In the genomic region with DNA sequence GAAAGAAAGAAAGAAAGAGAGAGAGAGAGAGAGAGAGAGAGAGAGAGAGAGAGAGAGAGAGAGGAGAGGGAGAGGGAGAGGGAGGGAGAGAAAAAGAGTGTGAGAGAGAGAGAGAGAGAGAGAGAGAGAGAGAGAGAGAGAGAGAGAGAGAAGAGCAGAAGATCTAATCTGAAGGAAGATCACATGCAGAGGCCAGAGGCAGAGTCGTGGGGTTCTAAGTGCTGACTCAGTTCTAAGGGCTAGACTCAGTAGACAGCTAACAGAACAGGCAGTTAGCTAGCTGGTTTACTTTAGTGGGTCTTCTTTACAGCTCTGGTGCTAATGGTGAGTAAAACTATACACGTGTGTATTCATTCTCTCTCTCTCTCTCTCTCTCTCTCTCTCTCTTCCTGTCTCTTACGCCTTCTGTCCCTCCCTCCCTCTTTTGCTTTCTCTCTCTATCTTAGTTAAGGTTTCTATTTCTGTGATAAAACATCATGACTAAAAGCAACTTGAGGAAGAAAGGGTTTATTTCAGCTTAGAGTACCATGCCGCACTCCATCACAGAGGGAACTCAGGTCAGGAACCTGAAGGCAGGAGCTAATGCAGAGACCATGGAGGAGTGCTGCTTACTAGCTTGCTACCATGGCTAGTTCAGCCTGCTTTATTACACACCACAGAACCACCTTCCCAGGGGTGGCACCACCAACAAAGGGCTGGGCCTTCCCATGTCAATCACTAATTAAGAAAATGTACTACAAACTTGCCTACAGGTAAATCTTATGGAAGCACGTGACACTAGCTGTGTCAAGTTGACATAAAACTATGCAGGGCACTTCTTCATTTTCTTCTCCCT, we compare ENCODE assay signal across 30 mouse cellular contexts.
DNase-seq lines count a peak whose midpoint lies in the region; ATAC-seq and TF ChIP-seq lines count a peak whose summit lies in the region.
"Had no signal": no experiment of that assay in that cellular context is flagged by ENCODE, and none has a peak within 500 bp of the region (broad histone marks: within the 10 kb centered on the region; RNA-seq: fewer than 3 reads in every experiment).

No protein-coding gene starts in this region.

- TF ChIP-seq RAD21 in MEL (IDR thresholded peaks at IDR 0.05; ENCODE audit: low read depth, low read length): no peak

- TF ChIP-seq CTCF in liver, postnatal 0 days (IDR thresholded peaks at IDR 0.05; ENCODE audit: low read depth): no peak
- TF ChIP-seq CTCF in MEL (IDR thresholded peaks at IDR 0.05 in 2 of 3, conservative IDR thresholded peaks at IDR 0.05 in 1 of 3; ENCODE audit: control insufficient read depth in 1 of 3, insufficient read depth in 1 of 3, low read depth in 2 of 3, low read length in 3 of 3, poor library complexity in 1 of 3, severe bottlenecking in 1 of 3): no peak
- TF ChIP-seq CTCF in forebrain, postnatal 0 days (IDR thresholded peaks at IDR 0.05; ENCODE audit: low read depth): no peak

- H3K36me3 ChIP-seq in liver, postnatal 0 days (replicated peaks; ENCODE audit: insufficient read depth, low read length): no peaks in the 10 kb centered on the region
- H3K36me3 ChIP-seq in MEL (ENCODE audit: control insufficient read depth in 1 of 2, insufficient read depth in 2 of 2, low read length in 2 of 2): peaks cover 0 to 19% of the 10 kb centered on the region in 2 experiments; a peak in 2 of 4 replicates
- H3K36me3 ChIP-seq in liver, embryonic 11.5 days (ENCODE audit: control insufficient read depth, insufficient read depth, low read length): no peaks in the 10 kb centered on the region
- H3K36me3 ChIP-seq in forebrain, postnatal 0 days (ENCODE audit: insufficient read depth): no peaks in the 10 kb centered on the region
- H3K36me3 ChIP-seq: embryonic facial prominence, embryonic 13.5 days; forebrain, embryonic 12.5 days; heart, embryonic 13.5 days; hindbrain, embryonic 15.5 days; intestine, embryonic 15.5 days; liver, embryonic 15.5 days; lung, embryonic 15.5 days; midbrain, embryonic 13.5 days had no signal

- H3K4me3 ChIP-seq in liver, postnatal 0 days (ENCODE audit: low read depth, low read length): no peak overlapping the region
- peak overlapping the region in 1 of 2 experiments; percentile 23; a peak in 1 of 4 replicates for H3K4me3 ChIP-seq in MEL (ENCODE audit: control insufficient read depth in 1 of 2, insufficient read depth in 1 of 2, low read depth in 2 of 2, low read length in 2 of 2)
- H3K4me3 ChIP-seq in liver, embryonic 11.5 days (ENCODE audit: low read depth, low read length): no peak overlapping the region
- H3K4me3 ChIP-seq in forebrain, postnatal 0 days (ENCODE audit: low read depth, low read length): no peak overlapping the region
- H3K4me3 ChIP-seq: embryonic facial prominence, embryonic 13.5 days; forebrain, embryonic 12.5 days; heart, embryonic 13.5 days; hindbrain, embryonic 15.5 days; intestine, embryonic 15.5 days; liver, embryonic 15.5 days; lung, embryonic 15.5 days; midbrain, embryonic 13.5 days had no signal

- no peak overlapping the region for H3K9ac ChIP-seq in liver, postnatal 0 days (replicated peaks)
- no peak overlapping the region for H3K9ac ChIP-seq in MEL (ENCODE audit: control insufficient read depth, low read depth, low read length, poor library complexity, severe bottlenecking)
- no peak overlapping the region for H3K9ac ChIP-seq in liver, embryonic 11.5 days (ENCODE audit: low read depth, low read length)
- no peak overlapping the region for H3K9ac ChIP-seq in forebrain, postnatal 0 days
- H3K9ac ChIP-seq: embryonic facial prominence, embryonic 13.5 days; forebrain, embryonic 12.5 days; heart, embryonic 13.5 days; hindbrain, embryonic 15.5 days; intestine, embryonic 15.5 days; liver, embryonic 15.5 days; lung, embryonic 15.5 days; midbrain, embryonic 13.5 days had no signal

- no peak overlapping the region for H3K4me2 ChIP-seq in liver, postnatal 0 days (ENCODE audit: low read depth, low read length)
- H3K4me2 ChIP-seq in liver, embryonic 11.5 days: no peak overlapping the region
- no peak overlapping the region for H3K4me2 ChIP-seq in forebrain, postnatal 0 days (ENCODE audit: low read depth)
- H3K4me2 ChIP-seq: embryonic facial prominence, embryonic 13.5 days; forebrain, embryonic 12.5 days; heart, embryonic 13.5 days; hindbrain, embryonic 15.5 days; intestine, embryonic 15.5 days; liver, embryonic 15.5 days; lung, embryonic 15.5 days; midbrain, embryonic 13.5 days had no signal

- 62% methylated on average over 5 of the region's 5 CpGs for WGBS in liver, postnatal 0 days (ENCODE audit: insufficient replicate concordance)
- WGBS in liver, embryonic 11.5 days: 67% methylated on average over 5 of the region's 5 CpGs
- WGBS in forebrain, postnatal 0 days: 78% methylated on average over 5 of the region's 5 CpGs

- H3K27ac ChIP-seq in liver, postnatal 0 days (ENCODE audit: low read depth): no peak overlapping the region
- no peak overlapping the region for H3K27ac ChIP-seq in MEL (ENCODE audit: control insufficient read depth, low read depth, low read length)
- no peak overlapping the region for H3K27ac ChIP-seq in liver, embryonic 11.5 days (ENCODE audit: low read depth, low read length)
- no peak overlapping the region for H3K27ac ChIP-seq in forebrain, postnatal 0 days (ENCODE audit: low read depth, low read length)
- H3K27ac ChIP-seq: embryonic facial prominence, embryonic 13.5 days; forebrain, embryonic 12.5 days; heart, embryonic 13.5 days; hindbrain, embryonic 15.5 days; intestine, embryonic 15.5 days; kidney, postnatal 0 days; liver, embryonic 15.5 days; lung, embryonic 15.5 days; midbrain, embryonic 13.5 days had no signal

- no peak for TF ChIP-seq EP300 in liver, postnatal 0 days (IDR thresholded peaks at IDR 0.05; ENCODE audit: low read depth)
- no peak for TF ChIP-seq EP300 in MEL (IDR thresholded peaks at IDR 0.05; ENCODE audit: low read depth in 1 of 2, low read length in 2 of 2)

- peaks cover 32% of the 10 kb centered on the region for H3K4me1 ChIP-seq in liver, postnatal 0 days (ENCODE audit: insufficient read depth)
- peaks cover 12 to 30% of the 10 kb centered on the region in 2 experiments for H3K4me1 ChIP-seq in MEL (ENCODE audit: control insufficient read depth in 1 of 2, insufficient read depth in 2 of 2, low read length in 2 of 2)
- peaks cover 33% of the 10 kb centered on the region for H3K4me1 ChIP-seq in liver, embryonic 11.5 days (replicated peaks; ENCODE audit: control insufficient read depth, insufficient read depth, low read length)
- H3K4me1 ChIP-seq in forebrain, postnatal 0 days (ENCODE audit: insufficient read depth): no peaks in the 10 kb centered on the region; the same call in 1 of the 2 replicates
- H3K4me1 ChIP-seq: hindbrain, embryonic 15.5 days had no signal

- DNase-seq in liver: peak; percentile 20
- no peak for DNase-seq in liver, postnatal 0 days
- peak; percentile 37 for DNase-seq in MEL (ENCODE audit: low read depth, low spot score)
- DNase-seq in liver, embryonic 11.5 days (ENCODE audit: low spot score): no peak
- no peak for DNase-seq in forebrain, postnatal 0 days
- DNase-seq in urinary bladder, adult 2 months (ENCODE audit: low spot score): no peak
- no peak for DNase-seq in gastrocnemius, postnatal 25 days
- DNase-seq: adrenal gland, postnatal 25 days; cerebellum, adult 18-20 months; cerebellum, postnatal 10 days; gastrocnemius, postnatal 10 days; heart, postnatal 10 days; kidney, adult 2 months; layer of hippocampus, postnatal 36 days; left cerebral cortex, postnatal 4 days; right cerebral cortex, adult 18-20 months; spleen, adult 18-20 months; thymus, adult 18-20 months; thymus, postnatal 25 days had no signal

- no peaks in the 10 kb centered on the region for H3K79me2 ChIP-seq in MEL (ENCODE audit: control insufficient read depth, insufficient read depth, low read length, poor library complexity)

- TF ChIP-seq POLR2A in MEL (IDR thresholded peaks at IDR 0.05; ENCODE audit: control insufficient read depth in 1 of 2, insufficient read depth in 1 of 2, low read depth in 1 of 2, low read length in 2 of 2, poor library complexity in 1 of 2): no peak

- no peak for ATAC-seq in liver, postnatal 0 days
- ATAC-seq in liver, embryonic 11.5 days (replicated peaks; ENCODE audit: low FRiP score): 0 out of 2 replicates have a peak, but pooled peaks have one; percentile 37
- no peak for ATAC-seq in forebrain, postnatal 0 days
- ATAC-seq: intestine, embryonic 15.5 days; midbrain, embryonic 13.5 days; Patski had no signal

- no peaks in the 10 kb centered on the region for H3K9me3 ChIP-seq in liver, postnatal 0 days (ENCODE audit: low read length)
- no peaks in the 10 kb centered on the region for H3K9me3 ChIP-seq in MEL (replicated peaks; ENCODE audit: insufficient read depth, low read length)
- no peaks in the 10 kb centered on the region for H3K9me3 ChIP-seq in liver, embryonic 11.5 days (ENCODE audit: control insufficient read depth, low read length)
- no peaks in the 10 kb centered on the region for H3K9me3 ChIP-seq in forebrain, postnatal 0 days (ENCODE audit: low read length)
- H3K9me3 ChIP-seq: embryonic facial prominence, embryonic 13.5 days; forebrain, embryonic 12.5 days; heart, embryonic 13.5 days; hindbrain, embryonic 15.5 days; intestine, embryonic 15.5 days; liver, embryonic 15.5 days; lung, embryonic 15.5 days; midbrain, embryonic 13.5 days had no signal

- no peaks in the 10 kb centered on the region for H3K27me3 ChIP-seq in liver, postnatal 0 days (ENCODE audit: insufficient read depth, low read length)
- H3K27me3 ChIP-seq in MEL (ENCODE audit: control insufficient read depth in 1 of 2, insufficient read depth in 2 of 2, low read length in 2 of 2): no peaks in the 10 kb centered on the region
- H3K27me3 ChIP-seq in liver, embryonic 11.5 days (replicated peaks; ENCODE audit: control insufficient read depth, insufficient read depth, low read length): no peaks in the 10 kb centered on the region
- H3K27me3 ChIP-seq in forebrain, postnatal 0 days (ENCODE audit: insufficient read depth, low read length): no peaks in the 10 kb centered on the region
- H3K27me3 ChIP-seq: CH12.LX; embryonic facial prominence, embryonic 13.5 days; heart, embryonic 13.5 days; hindbrain, embryonic 15.5 days; intestine, embryonic 15.5 days; liver, embryonic 15.5 days; lung, embryonic 15.5 days; Patski had no signal

TF ChIP-seq in MEL, 35 proteins besides CTCF, POLR2A, EP300 and RAD21 (continues in another document):
- TF ChIP-seq E2F4 (IDR thresholded peaks at IDR 0.05; ENCODE audit: borderline replicate concordance, low read depth, low read length): no peak
- no peak for TF ChIP-seq BHLHE40 (IDR thresholded peaks at IDR 0.05; ENCODE audit: borderline replicate concordance, low read depth, low read length)
- TF ChIP-seq MYB (IDR thresholded peaks at IDR 0.05; ENCODE audit: low read depth, low read length): no peak
- TF ChIP-seq TAL1 (IDR thresholded peaks at IDR 0.05; ENCODE audit: low read length): no peak
- TF ChIP-seq JUND (IDR thresholded peaks at IDR 0.05; ENCODE audit: low read depth, low read length): 0 out of 2 replicates have a peak, but pooled peaks have one; percentile 52
- TF ChIP-seq GATA1 (IDR thresholded peaks at IDR 0.05; ENCODE audit: low read depth, low read length): peak; percentile 25; the same call in 1 of the 2 replicates
- TF ChIP-seq MAFK (IDR thresholded peaks at IDR 0.05; ENCODE audit: borderline replicate concordance, low read depth, low read length): 0 out of 2 replicates have a peak, but pooled peaks have one; percentile 39
- TF ChIP-seq ZMIZ1 (IDR thresholded peaks at IDR 0.05; ENCODE audit: low read depth, low read length): no peak

Comparison
In these comparisons a context has a peak if more than half of its experiments do, and no peak if none do; other contexts are left out.
1. DNase-seq: peak in liver (single experiment) and MEL (single experiment); none in liver, postnatal 0 days (single experiment), liver, embryonic 11.5 days (single experiment), forebrain, postnatal 0 days (single experiment), urinary bladder, adult 2 months (single experiment) and gastrocnemius, postnatal 25 days (single experiment).